Mouse (Mus musculus) lung, adult 2 months (tissue): ENCODE results near the gene Ctnnal1. TPM values are rescaled to one million over a fixed set of nuclear protein-coding genes. Genes with fewer than 3 reads are reported as not detected.

ENCODE experiments used
- DNase-seq: peaks from one replicate; pipeline ENCODE4 v3.0.0; 2022
- H3K4me1 ChIP-seq: fragments of 200-500 bp; 2 replicates; pipeline ENCODE4 v1.6.1; 2011; ENCODE audit warnings: low read length; ENCODE audit not compliant: control insufficient read depth, insufficient read depth
- H3K4me3 ChIP-seq: fragments of 200-500 bp; replicated peaks from 2 replicates; pipeline ENCODE3; 2011; ENCODE audit warnings: low read depth, mild to moderate bottlenecking, control low read depth, low read length; ENCODE audit errors: extremely low read depth
- CTCF ChIP-seq: fragments of 200-500 bp; IDR thresholded peaks from 2 replicates; pipeline ENCODE4 v1.5.1; 2011; ENCODE audit warnings: mild to moderate bottlenecking, low read length, control low read depth; ENCODE audit not compliant: insufficient read depth
- POLR2A ChIP-seq: fragments of 200-500 bp; IDR thresholded peaks from 2 replicates; pipeline ENCODE4 v1.6.1; 2011; ENCODE audit warnings: low read depth, mild to moderate bottlenecking, control low read depth, low read length, borderline replicate concordance; ENCODE audit errors: extremely low read depth
- WGBS: fragments of 180-500 bp; shearing (Covaris S2); methylation state at CpG from one replicate; pipeline ENCODE4 v1.1.7; 2018; 5-methylcytosine and 5-hydroxymethylcytosine counted together
- polyA plus RNA-seq: library from polyadenylated mRNA; depleted of rRNA; stranded (reverse); fragments of >200 nt; gene quantifications from 2 replicates; pipeline ENCODE4 v1.2.3, GENCODE M21; 2012; rRNA removed

Ctnnal1 gene
- polyA plus RNA-seq, 1 experiment = 8.8 TPM

DNA sequence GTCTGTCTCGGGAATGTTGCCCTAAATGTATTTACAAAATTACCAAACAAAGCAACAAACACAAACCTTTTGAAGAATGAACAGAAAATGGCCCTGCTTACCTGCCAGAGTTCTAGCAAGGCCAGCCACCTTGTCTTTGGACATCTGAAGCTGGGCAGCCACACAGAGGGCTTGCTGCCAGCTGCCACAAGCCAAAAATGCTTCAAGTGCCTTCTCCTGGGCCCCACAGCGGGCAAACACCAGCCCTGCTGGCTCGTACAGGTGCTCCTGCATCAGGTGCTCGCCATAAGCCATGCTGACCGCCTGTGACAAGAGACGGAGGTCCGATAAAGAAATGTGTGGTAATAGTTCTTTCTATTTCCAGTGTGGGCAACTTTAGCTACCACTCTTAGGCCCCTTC is 96.1 kb downstream of the Ctnnal1 start:
- peak; percentile 73 for DNase-seq
- TF ChIP-seq POLR2A (no peak), CTCF (no peak)
- H3K4me1 ChIP-seq = peaks cover 2% of the 10 kb centered on the region; the same call in 1 of the 2 replicates
- H3K4me3 ChIP-seq = no peak overlapping the region
- WGBS = 69% methylated on average over 7 of the region's 7 CpGs

GRCm38 (mm10) chr4:56767861-56768284 is 97.1 kb downstream of the Ctnnal1 start:
- Histone ChIP-seq H3K4me3 (no peak overlapping the region), H3K4me1 (peaks cover 2% of the 10 kb centered on the region; the same call in 1 of the 2 replicates)
- TF ChIP-seq POLR2A (no peak), CTCF (no peak)
- DNase-seq = peak; percentile 42
- WGBS = 38% methylated on average over 5 of the region's 5 CpGs

Other genes with a start within 250 kb of the Ctnnal1 start
- not detected in 2 replicates for gene Gm26657, start 125.1 kb downstream of the Ctnnal1 start, polyA plus RNA-seq
- 0.27 and 0.28 TPM in 2 replicates for gene Actl7b, start 123.7 kb downstream of the Ctnnal1 start, polyA plus RNA-seq
- 0.09 TPM in 1 of 2 replicates, not detected in the other for gene Actl7a, start 121.8 kb downstream of the Ctnnal1 start, polyA plus RNA-seq
- gene Elp1, start 62.9 kb downstream of the Ctnnal1 start, polyA plus RNA-seq = 10.2 and 16.0 TPM in 2 replicates
- gene Fam206a, start 62.8 kb downstream of the Ctnnal1 start, polyA plus RNA-seq = 2.3 and 3.5 TPM in 2 replicates
- 15.4 and 20.5 TPM in 2 replicates for gene Tmem245, start 82.2 kb upstream of the Ctnnal1 start, polyA plus RNA-seq
- gene Frrs1l, start 125.2 kb upstream of the Ctnnal1 start, polyA plus RNA-seq = 0.01 and 0.04 TPM in 2 replicates